Mouse (Mus musculus): ENCODE data around the gene A4galt. TPM values are rescaled to one million over a fixed set of nuclear protein-coding genes. Genes with fewer than 3 reads are reported as not detected.

The A4galt gene
- total and polyA plus RNA-seq, 3 experiments: not detected

GRCm38 (mm10) chr15:83265269-83265668 lies 13.7 kb upstream of the A4galt start:
- H3K79me2 ChIP-seq (ENCODE audit: control insufficient read depth, insufficient read depth, low read length, poor library complexity): no peaks in the 10 kb centered on the region
- no peaks in the 10 kb centered on the region for H3K36me3 ChIP-seq (ENCODE audit: control insufficient read depth in 1 of 2, insufficient read depth in 2 of 2, low read length in 2 of 2)
- H3K27me3 ChIP-seq (ENCODE audit: control insufficient read depth in 1 of 2, insufficient read depth in 2 of 2, low read length in 2 of 2): peaks cover 0 to 4% of the 10 kb centered on the region in 2 experiments; a peak in 3 of 4 replicates
- H3K27ac ChIP-seq (ENCODE audit: control insufficient read depth, low read depth, low read length): no peak overlapping the region
- DNase-seq (ENCODE audit: low read depth, low spot score): no peak
- TF ChIP-seq HCFC1 (IDR thresholded peaks at IDR 0.05; ENCODE audit: low read depth, low read length): no peak
- TF ChIP-seq GATA1 (IDR thresholded peaks at IDR 0.05; ENCODE audit: low read depth, low read length): no peak
- no peak for TF ChIP-seq ZC3H11A (IDR thresholded peaks at IDR 0.05; ENCODE audit: low read depth, low read length)
- TF ChIP-seq ELF1 (IDR thresholded peaks at IDR 0.05; ENCODE audit: low read depth, low read length): no peak
- no peak for TF ChIP-seq USF1 (IDR thresholded peaks at IDR 0.05; ENCODE audit: low read depth, low read length)
- no peak for TF ChIP-seq RCOR1 (IDR thresholded peaks at IDR 0.05; ENCODE audit: low read depth, low read length)
- TF ChIP-seq MAZ (IDR thresholded peaks at IDR 0.05; ENCODE audit: low read depth, low read length): no peak
- TF ChIP-seq GABPA (IDR thresholded peaks at IDR 0.05; ENCODE audit: low read depth, low read length): no peak
- no peak for TF ChIP-seq CTCF (IDR thresholded peaks at IDR 0.05 in 2 of 3, conservative IDR thresholded peaks at IDR 0.05 in 1 of 3; ENCODE audit: control insufficient read depth in 1 of 3, insufficient read depth in 1 of 3, low read depth in 2 of 3, low read length in 3 of 3, poor library complexity in 1 of 3, severe bottlenecking in 1 of 3)
- TF ChIP-seq POLR2A (IDR thresholded peaks at IDR 0.05; ENCODE audit: control insufficient read depth in 1 of 2, insufficient read depth in 1 of 2, low read depth in 1 of 2, low read length in 2 of 2, poor library complexity in 1 of 2): no peak
- no peak for TF ChIP-seq MEF2A (IDR thresholded peaks at IDR 0.05; ENCODE audit: extremely low read depth, insufficient replicate concordance, low read depth, low read length, poor library complexity, severe bottlenecking)
- no peak for TF ChIP-seq MAFK (IDR thresholded peaks at IDR 0.05; ENCODE audit: borderline replicate concordance, low read depth, low read length)
- H3K9ac ChIP-seq (ENCODE audit: control insufficient read depth, low read depth, low read length, poor library complexity, severe bottlenecking): no peak overlapping the region
- H3K9me3 ChIP-seq (replicated peaks; ENCODE audit: insufficient read depth, low read length): no peaks in the 10 kb centered on the region
- peaks cover 0 to 5% of the 10 kb centered on the region in 2 experiments; a peak in 2 of 4 replicates for H3K4me1 ChIP-seq (ENCODE audit: control insufficient read depth in 1 of 2, insufficient read depth in 2 of 2, low read length in 2 of 2)
- no peak overlapping the region for H3K4me3 ChIP-seq (ENCODE audit: control insufficient read depth in 1 of 2, insufficient read depth in 1 of 2, low read depth in 2 of 2, low read length in 2 of 2)

DNA sequence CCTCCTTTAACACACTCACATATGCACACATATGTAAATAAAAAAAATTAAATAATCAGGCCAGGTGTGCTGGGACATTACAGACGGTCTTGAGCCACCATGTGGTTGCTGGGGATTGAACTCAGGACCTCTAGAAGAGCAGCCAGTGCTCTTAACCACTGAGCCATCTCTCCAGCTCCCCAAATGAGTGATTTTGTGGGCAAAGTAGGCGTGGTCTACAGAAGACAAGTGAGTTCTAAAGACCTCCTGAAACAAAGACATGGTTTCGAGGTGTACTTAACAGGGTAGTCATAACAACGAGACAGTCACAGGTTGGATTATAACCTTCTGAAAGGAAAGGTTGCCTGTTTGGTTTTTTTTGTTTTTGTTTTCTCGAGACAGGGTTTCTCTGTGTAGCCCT lies 11.8 kb upstream of the A4galt start:
- Histone ChIP-seq H3K79me2 (ENCODE audit: control insufficient read depth, insufficient read depth, low read length, poor library complexity) (no peaks in the 10 kb centered on the region), H3K9me3 (replicated peaks; ENCODE audit: insufficient read depth, low read length) (no peaks in the 10 kb centered on the region), H3K4me1 (ENCODE audit: control insufficient read depth in 1 of 2, insufficient read depth in 2 of 2, low read length in 2 of 2) (peaks cover 0 to 5% of the 10 kb centered on the region in 2 experiments; a peak in 1 of 4 replicates), H3K9ac (ENCODE audit: control insufficient read depth, low read depth, low read length, poor library complexity, severe bottlenecking) (no peak overlapping the region), H3K27me3 (ENCODE audit: control insufficient read depth in 1 of 2, insufficient read depth in 2 of 2, low read length in 2 of 2) (peaks cover 0 to 4% of the 10 kb centered on the region in 2 experiments; a peak in 3 of 4 replicates), H3K27ac (ENCODE audit: control insufficient read depth, low read depth, low read length) (no peak overlapping the region), H3K36me3 (ENCODE audit: control insufficient read depth in 1 of 2, insufficient read depth in 2 of 2, low read length in 2 of 2) (no peaks in the 10 kb centered on the region), H3K4me3 (ENCODE audit: control insufficient read depth in 1 of 2, insufficient read depth in 1 of 2, low read depth in 2 of 2, low read length in 2 of 2) (no peak overlapping the region)
- DNase-seq (ENCODE audit: low read depth, low spot score): no peak
- TF ChIP-seq UBTF (IDR thresholded peaks at IDR 0.05; ENCODE audit: borderline replicate concordance, insufficient read depth, low read depth, low read length) (no peak), TBP (IDR thresholded peaks at IDR 0.05; ENCODE audit: low read depth, low read length) (peak; percentile 87)

GRCm38 (mm10) chr15:83257906-83258305 lies 6.3 kb upstream of the A4galt start:
- Histone ChIP-seq H3K9ac (ENCODE audit: control insufficient read depth, low read depth, low read length, poor library complexity, severe bottlenecking) (no peak overlapping the region), H3K4me1 (ENCODE audit: control insufficient read depth in 1 of 2, insufficient read depth in 2 of 2, low read length in 2 of 2) (peaks cover 0 to 4% of the 10 kb centered on the region in 2 experiments; a peak in 1 of 4 replicates), H3K79me2 (ENCODE audit: control insufficient read depth, insufficient read depth, low read length, poor library complexity) (no peaks in the 10 kb centered on the region), H3K27me3 (ENCODE audit: control insufficient read depth in 1 of 2, insufficient read depth in 2 of 2, low read length in 2 of 2) (peaks cover 0 to 4% of the 10 kb centered on the region in 2 experiments; a peak in 3 of 4 replicates), H3K4me3 (ENCODE audit: control insufficient read depth in 1 of 2, insufficient read depth in 1 of 2, low read depth in 2 of 2, low read length in 2 of 2) (no peak overlapping the region), H3K27ac (ENCODE audit: control insufficient read depth, low read depth, low read length) (no peak overlapping the region), H3K9me3 (replicated peaks; ENCODE audit: insufficient read depth, low read length) (no peaks in the 10 kb centered on the region), H3K36me3 (ENCODE audit: control insufficient read depth in 1 of 2, insufficient read depth in 2 of 2, low read length in 2 of 2) (no peaks in the 10 kb centered on the region)
- TF ChIP-seq POLR2A (IDR thresholded peaks at IDR 0.05; ENCODE audit: control insufficient read depth in 1 of 2, insufficient read depth in 1 of 2, low read depth in 1 of 2, low read length in 2 of 2, poor library complexity in 1 of 2) (no peak), JUND (IDR thresholded peaks at IDR 0.05; ENCODE audit: low read depth, low read length) (no peak), MYB (IDR thresholded peaks at IDR 0.05; ENCODE audit: low read depth, low read length) (no peak), MAZ (IDR thresholded peaks at IDR 0.05; ENCODE audit: low read depth, low read length) (no peak), NRF1 (IDR thresholded peaks at IDR 0.05; ENCODE audit: insufficient read depth, low read depth, low read length, poor library complexity, severe bottlenecking) (no peak), SIN3A (IDR thresholded peaks at IDR 0.05; ENCODE audit: low read length) (no peak), CTCF (IDR thresholded peaks at IDR 0.05 in 2 of 3, conservative IDR thresholded peaks at IDR 0.05 in 1 of 3; ENCODE audit: control insufficient read depth in 1 of 3, insufficient read depth in 1 of 3, low read depth in 2 of 3, low read length in 3 of 3, poor library complexity in 1 of 3, severe bottlenecking in 1 of 3) (no peak), POLR2AphosphoS5 (IDR thresholded peaks at IDR 0.05; ENCODE audit: borderline replicate concordance, low read depth, low read length) (no peak), BHLHE40 (IDR thresholded peaks at IDR 0.05; ENCODE audit: borderline replicate concordance, low read depth, low read length) (no peak), POLR2AphosphoS2 (IDR thresholded peaks at IDR 0.05; ENCODE audit: low read length) (no peak), MEF2A (IDR thresholded peaks at IDR 0.05; ENCODE audit: extremely low read depth, insufficient replicate concordance, low read depth, low read length, poor library complexity, severe bottlenecking) (no peak), RAD21 (IDR thresholded peaks at IDR 0.05; ENCODE audit: low read depth, low read length) (no peak)
- peak; percentile 27 for DNase-seq (ENCODE audit: low read depth, low spot score)

All from MEL (cell line).